Mouse (Mus musculus): ENCODE results near the gene Acot6. TPM values are rescaled to one million over a fixed set of nuclear protein-coding genes. Genes with fewer than 3 reads are reported as not detected.
A peak's percentile ranks its signal among the peaks of the same experiment; 100 is the strongest.

Acot6 gene
- total RNA-seq, 2 experiments from 2014 or later, result 3.3 TPM

DNA sequence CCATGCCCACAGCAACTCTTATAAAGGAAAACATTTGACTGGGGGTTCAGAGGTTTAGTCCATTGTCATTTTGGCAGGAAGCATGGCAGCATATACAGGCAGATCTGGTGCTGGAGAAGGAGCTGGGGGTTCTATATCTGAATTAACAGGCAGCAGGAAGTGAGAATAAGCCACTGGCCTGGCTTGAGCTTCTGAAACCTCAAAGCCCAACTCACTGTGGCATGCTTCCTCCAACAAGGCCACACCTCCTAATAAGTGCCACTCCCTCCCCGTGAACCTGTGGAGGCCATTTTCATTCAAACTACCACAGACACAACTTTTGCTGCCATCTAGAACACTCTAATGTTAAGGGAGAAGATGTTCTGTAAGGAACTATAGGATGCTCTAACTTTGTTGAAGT is 7.2 kb downstream of the Acot6 start:
- no peak for DNase-seq (ENCODE audit: extremely low spot score in 1 of 2, low spot score in 2 of 2)
- TF ChIP-seq CTCF (IDR thresholded peaks at IDR 0.05), result no peak
- Histone ChIP-seq H3K4me3 (no peak overlapping the region), H3K27ac (no peak overlapping the region)
- intact Hi-C loops (cut with DNase I), result no loop called here

GRCm38 (mm10) chr12:84109924-84110323 is 9.5 kb downstream of the Acot6 start:
- no peak for DNase-seq (ENCODE audit: extremely low spot score in 1 of 2, low spot score in 2 of 2)
- intact Hi-C loops (cut with DNase I), result no loop called here
- Histone ChIP-seq H3K4me3 (no peak overlapping the region), H3K27ac (no peak overlapping the region)
- TF ChIP-seq CTCF (IDR thresholded peaks at IDR 0.05), result peak; percentile 5; the same call in 1 of the 2 replicates

GRCm38 (mm10) chr12:84110814-84111213 is 10.4 kb downstream of the Acot6 start:
- no peak for TF ChIP-seq CTCF (IDR thresholded peaks at IDR 0.05)
- intact Hi-C loops (cut with DNase I), result no loop called here
- H3K27ac ChIP-seq, result no peak overlapping the region
- H3K4me3 ChIP-seq, result no peak overlapping the region
- DNase-seq (ENCODE audit: extremely low spot score in 1 of 2, low spot score in 2 of 2), result no peak

GRCm38 (mm10) chr12:84113676-84114075 is 13.2 kb downstream of the Acot6 start:
- intact Hi-C loops (cut with DNase I), result no loop called here
- H3K27ac ChIP-seq, result peak overlapping the region; percentile 50; the same call in 1 of the 2 replicates
- peak overlapping the region; percentile 75 for H3K4me3 ChIP-seq
- no peak for TF ChIP-seq CTCF (IDR thresholded peaks at IDR 0.05)
- no peak for DNase-seq (ENCODE audit: extremely low spot score in 1 of 2, low spot score in 2 of 2)

DNA sequence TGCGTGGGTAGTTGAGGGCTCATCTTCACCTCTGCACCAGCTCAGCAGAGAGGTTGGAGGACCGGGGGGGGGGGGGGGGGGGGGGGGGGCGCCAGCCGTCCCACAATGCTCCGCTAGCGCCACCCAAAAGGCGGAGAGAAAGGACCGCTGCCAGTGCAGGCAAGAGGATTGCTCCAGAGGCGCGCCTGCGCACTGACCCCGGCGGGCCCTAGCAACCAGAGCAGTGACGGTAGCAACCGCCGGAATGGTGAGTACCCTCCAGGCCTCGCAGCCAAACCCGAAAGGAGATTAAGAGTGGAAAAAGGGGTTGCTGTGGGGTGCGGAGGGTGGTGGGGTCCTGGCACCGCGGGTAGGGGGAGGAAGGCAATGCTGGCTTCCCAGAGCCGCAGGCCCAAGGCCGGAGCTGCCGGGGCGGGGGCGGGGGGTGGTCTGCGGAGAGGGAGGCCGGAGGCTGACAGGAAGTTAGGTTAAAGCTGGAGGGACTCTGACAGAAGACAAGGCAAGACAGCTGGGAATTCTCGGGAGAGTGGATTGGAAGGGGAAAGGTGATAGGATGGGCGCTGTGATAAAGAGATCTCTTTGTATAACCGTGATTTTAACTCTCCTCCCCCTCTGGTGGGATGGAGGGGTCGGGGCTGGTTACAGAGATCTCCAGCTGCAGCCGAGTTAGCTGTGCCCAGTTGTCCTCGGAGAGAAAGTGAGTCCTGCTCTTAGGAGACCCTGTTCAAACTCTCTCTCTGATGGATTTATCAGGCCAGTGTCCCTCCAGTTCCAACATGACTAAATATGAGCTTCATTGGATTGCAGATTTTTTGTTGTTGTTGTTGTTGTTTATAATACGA is 13.9 kb downstream of the Acot6 start, which contains the start of gene Dnal1:
TSS of gene Dnal1 (plus strand) at position 214 of the 842 bp plus-strand sequence.
- TF ChIP-seq CTCF (IDR thresholded peaks at IDR 0.05), result no peak; the same call in 1 of the 2 replicates
- DNase-seq (ENCODE audit: extremely low spot score in 1 of 2, low spot score in 2 of 2), result peak; percentile 85 to 88
- peak within 1 kb of the TSS; percentile 75 for H3K4me3 ChIP-seq
- peak within 1 kb of the TSS; percentile 56 for H3K27ac ChIP-seq
- intact Hi-C loops (cut with DNase I), result no loop called here

DNA sequence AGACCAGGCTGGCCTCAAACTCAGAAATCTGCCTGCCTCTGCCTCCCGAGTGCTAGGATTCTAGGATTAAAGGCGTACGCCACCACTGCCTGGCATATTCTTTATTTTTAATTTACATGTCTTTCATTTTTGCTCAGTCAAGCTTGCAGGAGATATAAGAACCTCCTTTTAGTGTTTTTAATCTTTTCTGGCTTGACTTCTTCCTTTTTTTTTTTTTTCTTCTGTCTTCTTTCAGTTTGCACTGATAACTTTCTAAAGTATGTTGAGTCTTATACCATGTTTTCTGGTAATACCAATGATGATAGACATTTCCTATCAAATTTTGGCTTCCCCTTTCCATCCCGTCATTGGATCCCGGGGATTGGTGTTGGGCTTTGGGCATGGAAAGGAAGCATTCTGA is 19.1 kb downstream of the Acot6 start:
- intact Hi-C loops (cut with DNase I), result no loop called here
- TF ChIP-seq CTCF (IDR thresholded peaks at IDR 0.05), result no peak
- H3K27ac ChIP-seq, result no peak overlapping the region
- no peak for DNase-seq (ENCODE audit: extremely low spot score in 1 of 2, low spot score in 2 of 2)
- no peak overlapping the region for H3K4me3 ChIP-seq

DNA sequence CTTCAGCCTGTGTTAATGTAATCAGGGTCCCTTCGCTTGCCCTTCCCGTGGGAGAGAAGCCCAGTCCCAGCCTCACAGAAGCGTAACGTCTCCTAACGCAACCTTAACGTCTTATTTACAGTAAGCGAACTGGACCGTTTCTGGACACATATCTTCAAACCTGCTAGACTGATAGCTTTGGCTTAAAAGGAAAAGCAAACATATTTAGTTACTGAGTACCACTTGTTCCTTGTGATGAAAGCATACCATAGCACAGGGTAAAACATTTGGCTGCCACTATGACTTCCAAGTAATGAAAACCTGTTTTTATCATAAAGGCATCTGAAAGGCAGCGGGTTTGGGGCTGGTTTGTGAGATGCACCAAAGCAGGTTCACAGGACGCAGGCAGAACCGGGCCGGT is 25.4 kb downstream of the Acot6 start:
- Histone ChIP-seq H3K27ac (no peak overlapping the region), H3K4me3 (no peak overlapping the region)
- DNase-seq (ENCODE audit: extremely low spot score in 1 of 2, low spot score in 2 of 2), result no peak
- no peak for TF ChIP-seq CTCF (IDR thresholded peaks at IDR 0.05)
- intact Hi-C loops (cut with DNase I), result no loop called here

DNA sequence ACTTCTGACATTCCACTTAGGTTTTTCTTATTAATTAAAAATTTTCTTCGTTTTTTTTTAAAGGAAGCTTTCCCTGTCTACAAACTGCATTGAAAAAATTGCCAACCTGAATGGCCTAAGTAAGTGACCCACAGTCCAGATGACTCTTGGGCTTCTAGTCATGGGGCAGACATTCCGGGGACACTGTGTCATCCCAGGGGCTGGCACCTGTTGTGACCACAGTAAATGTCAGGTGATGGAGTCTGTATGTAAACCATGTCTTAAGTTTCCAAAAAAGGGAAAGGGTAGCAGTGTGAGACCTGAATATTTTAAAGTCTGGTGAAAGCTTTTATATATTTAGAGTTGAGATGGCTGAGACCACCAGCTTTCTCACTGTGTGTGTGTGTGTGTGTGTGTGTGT is 26.4 kb downstream of the Acot6 start:
- Histone ChIP-seq H3K27ac (no peak overlapping the region), H3K4me3 (no peak overlapping the region)
- TF ChIP-seq CTCF (IDR thresholded peaks at IDR 0.05), result no peak
- intact Hi-C loops (cut with DNase I), result no loop called here
- DNase-seq (ENCODE audit: extremely low spot score in 1 of 2, low spot score in 2 of 2), result no peak

DNA sequence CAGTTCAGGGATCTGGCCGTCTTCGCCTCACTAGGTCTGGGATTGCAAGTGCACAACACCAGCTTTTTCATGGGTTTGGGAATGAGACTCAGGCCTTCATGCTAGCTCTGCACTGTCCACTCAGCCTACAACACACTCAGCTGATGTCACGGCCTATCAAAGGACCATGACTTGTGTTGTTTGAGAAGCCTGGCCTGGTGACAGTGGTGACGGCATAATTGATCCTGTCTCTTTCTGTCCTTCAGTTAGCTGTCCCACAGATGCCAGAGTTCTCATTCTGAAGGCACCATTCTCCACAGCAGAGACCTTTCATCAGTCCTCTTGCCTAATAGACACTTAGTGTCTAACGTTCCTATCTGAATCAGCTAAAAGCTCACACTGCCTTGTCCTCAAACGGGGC is 28.1 kb downstream of the Acot6 start:
- DNase-seq (ENCODE audit: extremely low spot score in 1 of 2, low spot score in 2 of 2), result no peak
- Histone ChIP-seq H3K27ac (no peak overlapping the region), H3K4me3 (no peak overlapping the region)
- TF ChIP-seq CTCF (IDR thresholded peaks at IDR 0.05), result no peak
- intact Hi-C loops (cut with DNase I), result no loop called here

- DNase-seq (ENCODE audit: extremely low spot score in 1 of 2, low spot score in 2 of 2), result no peak
- no peak overlapping the region for H3K4me3 ChIP-seq
- no peak overlapping the region for H3K27ac ChIP-seq
- intact Hi-C loops (cut with DNase I), result no loop called here
- no peak for TF ChIP-seq CTCF (IDR thresholded peaks at IDR 0.05)
Observed at GRCm38 (mm10) chr12:84129931-84130330, 29.5 kb downstream of the Acot6 start.

DNA sequence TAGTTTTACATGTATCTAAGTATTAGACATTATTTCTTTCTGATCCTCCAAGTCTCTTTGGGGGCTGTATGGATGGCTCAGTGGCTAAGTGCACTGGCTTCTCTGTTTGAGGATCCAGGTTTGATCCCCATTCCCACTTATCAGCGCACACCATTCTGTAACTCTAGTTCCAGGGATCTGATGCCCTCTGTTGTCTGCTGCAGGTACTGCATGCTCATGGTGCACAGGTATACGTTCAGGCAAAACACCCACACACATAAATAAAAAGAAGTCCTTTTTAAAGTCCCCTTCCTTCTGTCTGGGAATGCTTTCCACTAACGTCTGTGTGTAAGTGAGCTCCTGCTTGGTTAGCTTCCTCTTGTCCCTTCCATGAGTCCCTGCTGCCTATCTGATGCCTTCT is 31.8 kb downstream of the Acot6 start:
- Histone ChIP-seq H3K27ac (no peak overlapping the region), H3K4me3 (no peak overlapping the region)
- no peak for DNase-seq (ENCODE audit: extremely low spot score in 1 of 2, low spot score in 2 of 2)
- peak; percentile 57 for TF ChIP-seq CTCF (IDR thresholded peaks at IDR 0.05)
- intact Hi-C loops (cut with DNase I), result no loop called here

GRCm38 (mm10) chr12:84137131-84137530 is 36.7 kb downstream of the Acot6 start:
- H3K4me3 ChIP-seq, result no peak overlapping the region
- H3K27ac ChIP-seq, result no peak overlapping the region
- no peak for TF ChIP-seq CTCF (IDR thresholded peaks at IDR 0.05)
- intact Hi-C loops (cut with DNase I), result no loop called here
- no peak for DNase-seq (ENCODE audit: extremely low spot score in 1 of 2, low spot score in 2 of 2)

- Histone ChIP-seq H3K27ac (no peak overlapping the region), H3K4me3 (no peak overlapping the region)
- no peak for TF ChIP-seq CTCF (IDR thresholded peaks at IDR 0.05)
- intact Hi-C loops (cut with DNase I), result no loop called here
- DNase-seq (ENCODE audit: extremely low spot score in 1 of 2, low spot score in 2 of 2), result no peak
Observed at GRCm38 (mm10) chr12:84140135-84140534, 39.7 kb downstream of the Acot6 start.
